Mouse (Mus musculus) olfactory bulb, adult 2 months (tissue): ENCODE results near the gene Rab42.

ENCODE experiments used
- CTCF ChIP-seq: fragments of 200-500 bp; IDR thresholded peaks from 2 replicates; pipeline ENCODE4 v1.5.1; 2012; ENCODE audit warnings: low read depth, mild to moderate bottlenecking, low read length, moderate library complexity; ENCODE audit not compliant: insufficient read depth
- POLR2A ChIP-seq: fragments of 200-500 bp; IDR thresholded peaks from 2 replicates; pipeline ENCODE4 v1.6.1; 2012; ENCODE audit warnings: mild to moderate bottlenecking, low read depth, low read length, moderate library complexity; ENCODE audit not compliant: insufficient read depth

- peak; percentile 50; the same call in 1 of the 2 replicates for TF ChIP-seq CTCF
- TF ChIP-seq POLR2A = no peak
These were observed 10.2 kb downstream of the Rab42 start for GRCm38 (mm10) chr4:132292988-132293387.
